8 mouse cellular contexts compared by ENCODE assay signal in the genomic region with DNA sequence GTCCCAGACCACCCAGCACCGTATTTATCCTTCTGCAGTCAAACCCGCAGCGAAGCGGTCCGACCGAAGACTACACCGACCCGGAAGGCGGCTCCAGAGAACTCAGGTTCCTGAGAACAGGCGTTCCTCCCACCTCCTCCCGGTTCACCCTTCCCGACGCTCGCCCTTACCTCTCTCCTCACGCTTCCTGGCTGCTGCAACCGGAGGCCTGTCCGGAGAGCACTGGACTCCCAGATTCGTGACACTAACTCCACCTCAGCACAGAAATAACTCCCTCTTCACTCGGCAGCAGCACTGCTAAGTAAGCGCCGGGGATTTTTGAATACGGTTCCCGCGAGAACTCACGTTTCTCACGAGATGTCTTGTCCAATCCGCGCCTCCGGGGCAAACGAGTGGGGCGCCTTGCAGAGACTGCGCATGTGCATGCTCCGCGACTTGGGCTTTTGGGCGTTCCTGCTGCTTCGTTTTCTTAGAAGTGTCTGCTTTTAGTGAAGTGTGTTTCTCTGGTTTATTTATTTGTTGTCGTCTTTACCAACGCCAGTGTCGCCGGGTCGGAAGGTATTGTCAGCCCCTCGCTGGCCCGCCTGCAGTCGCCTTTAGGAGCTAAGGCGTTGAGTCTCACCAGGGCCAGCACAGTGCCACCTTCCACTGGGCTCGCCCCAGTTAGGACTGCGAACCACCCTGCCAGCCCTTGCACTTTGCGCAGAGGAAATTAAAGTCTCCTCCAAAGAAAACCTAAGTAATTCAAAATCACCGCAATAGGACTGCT. TPM values are rescaled to one million over a fixed set of nuclear protein-coding genes. Genes with fewer than 3 reads are reported as not detected.
DNase-seq lines count a peak whose midpoint lies in the region; ATAC-seq and TF ChIP-seq lines count a peak whose summit lies in the region.

Gene Spdl1, minus strand, starts transcription at position 324 of the 769 bp plus-strand sequence.

- H3K9ac ChIP-seq in forebrain, embryonic 14.5 days (ENCODE audit: low read length), result peak within 1 kb of the TSS; percentile 72

- ATAC-seq in forebrain, embryonic 14.5 days, result peak; percentile 98
- peak; percentile 95 for ATAC-seq in neutrophil, adult 5-6 weeks (ENCODE audit: extremely low read depth, insufficient number of reproducible peaks, low FRiP score, poor library complexity, severe bottlenecking)

- peak within 1 kb of the TSS; percentile 77 for H3K4me2 ChIP-seq in forebrain, embryonic 14.5 days (ENCODE audit: low read length)

- peak within 1 kb of the TSS; percentile 67 for H3K4me3 ChIP-seq in forebrain, embryonic 14.5 days (ENCODE audit: low read depth, low read length)
- H3K4me3 ChIP-seq in lung, adult 2 months (replicated peaks; ENCODE audit: extremely low read depth, low read depth, low read length), result peak within 1 kb of the TSS; percentile 98

- TF ChIP-seq POLR2A in lung, adult 2 months (IDR thresholded peaks at IDR 0.05; ENCODE audit: borderline replicate concordance, extremely low read depth, low read depth, low read length), result peak; percentile 83; the same call in 1 of the 2 replicates

- TF ChIP-seq CTCF in lung, adult 2 months (IDR thresholded peaks at IDR 0.05; ENCODE audit: insufficient read depth, low read length), result no peak

- H3K4me1 ChIP-seq in forebrain, embryonic 14.5 days (ENCODE audit: control insufficient read depth, insufficient read depth, low read length), result peaks cover 5% of the 10 kb centered on the region; the same call in 1 of the 2 replicates
- H3K4me1 ChIP-seq in lung, adult 2 months (ENCODE audit: control insufficient read depth, insufficient read depth, low read length), result peaks cover 3% of the 10 kb centered on the region; the same call in 1 of the 2 replicates

- H3K27ac ChIP-seq in forebrain, embryonic 14.5 days (ENCODE audit: low read depth, low read length), result no peak within 1 kb of the TSS

- no peaks in the 10 kb centered on the region for H3K9me3 ChIP-seq in forebrain, embryonic 14.5 days (replicated peaks; ENCODE audit: control insufficient read depth, low read length)

- intact Hi-C loops in heart, postnatal 25 days (cut with DNase I), result no loop called here

- H3K36me3 ChIP-seq in forebrain, embryonic 14.5 days (ENCODE audit: control insufficient read depth, insufficient read depth, low read length), result peaks cover 15% of the 10 kb centered on the region

- under 1% methylated on average over 49 of the region's 49 CpGs for whole genome bisulfite sequencing in forebrain, embryonic 14.5 days
- WGBS in lung, adult 2 months, result under 1% methylated on average over 49 of the region's 49 CpGs

- H3K27me3 ChIP-seq in forebrain, embryonic 14.5 days (replicated peaks; ENCODE audit: control insufficient read depth, insufficient read depth, low read length), result no peaks in the 10 kb centered on the region

- DNase-seq in ES-CJ7 (ENCODE audit: low read depth, low spot score), result peak; percentile 98
- peak; percentile 89 for DNase-seq in cerebellum, adult 11 months
- peak; percentile 99 for DNase-seq in forebrain, embryonic 14.5 days (ENCODE audit: low spot score)
- DNase-seq in heart, postnatal 25 days (ENCODE audit: low spot score), result peak; percentile 87
- DNase-seq in layer of hippocampus, adult 18-20 months (ENCODE audit: low spot score in 2 of 2), result peak; percentile 91 to 97
- peak; percentile 96 for DNase-seq in lung, adult 2 months
- peak; percentile 91 to 94 for DNase-seq in thymus, adult 18-20 months

RNA-seq across cellular contexts. Expression of gene Spdl1, which starts in this region (rescaled TPM):
- 10.2 and 11.4 TPM in 2 replicates for polyA plus RNA-seq in forebrain, embryonic 14.5 days (2014; fragmentation: Nextera tagmentation; extraction: Ambion mirVana)
- under 1 TPM; 0.36 to 0.42 TPM for total RNA-seq in heart, postnatal 25 days (2021)
- total RNA-seq in layer of hippocampus, adult 18-20 months (2021), result under 1 TPM; 0.18 to 0.42 TPM
- 0.15 and 0.46 TPM in 2 replicates for polyA plus RNA-seq in lung, adult 2 months (2012; rRNA removed)
- total RNA-seq in neutrophil, adult 5-6 weeks (2017), result 5.0 and 8.1 TPM in 2 replicates

Comparison
In these comparisons a context has a peak if more than half of its experiments do, and no peak if none do; other contexts are left out.
1. Peak in DNase-seq in heart, postnatal 25 days; RNA of the gene not detected or under 1 TPM.
2. Peak in DNase-seq in layer of hippocampus, adult 18-20 months; RNA of the gene not detected or under 1 TPM.
3. Peak in DNase-seq and H3K4me3 ChIP-seq in lung, adult 2 months; RNA of the gene not detected or under 1 TPM.